Mouse (Mus musculus) ES-Bruce4 (cell line): ENCODE measurements around the gene Calhm5. TPM values are rescaled to one million over a fixed set of nuclear protein-coding genes. Genes with fewer than 3 reads are reported as not detected.

Experiments used
- H3K27ac ChIP-seq: 2 replicates; pipeline ENCODE4 v1.5.1; 2012; ENCODE audit warnings: low read length, inconsistent platforms; ENCODE audit not compliant: insufficient read depth
- H3K27me3 ChIP-seq: 2 replicates; pipeline ENCODE4 v1.6.1; 2012; ENCODE audit warnings: mild to moderate bottlenecking, low read length, inconsistent platforms; ENCODE audit not compliant: control insufficient read depth, poor library complexity, insufficient read depth, severe bottlenecking
- H3K36me3 ChIP-seq: 2 replicates; pipeline ENCODE4 v1.6.1; 2012; ENCODE audit warnings: inconsistent platforms, mild to moderate bottlenecking, low read length, moderate library complexity; ENCODE audit not compliant: control insufficient read depth, poor library complexity, insufficient read depth, severe bottlenecking
- H3K4me1 ChIP-seq: one replicate; pipeline ENCODE4 v1.8.1; 2011; ENCODE audit warnings: low read length; ENCODE audit not compliant: control insufficient read depth, insufficient read depth
- H3K4me3 ChIP-seq: 2 replicates; pipeline ENCODE4 v1.5.1; 2011; ENCODE audit warnings: low read depth, mild to moderate bottlenecking, low read length
- H3K9ac ChIP-seq: 2 replicates; pipeline ENCODE4 v1.6.1; 2012; ENCODE audit warnings: low read depth, mild to moderate bottlenecking, inconsistent platforms; ENCODE audit not compliant: poor library complexity, severe bottlenecking
- H3K9me3 ChIP-seq: replicated peaks from 2 replicates; pipeline ENCODE4 v1.6.1; 2012; ENCODE audit warnings: mild to moderate bottlenecking, low read length, inconsistent platforms; ENCODE audit not compliant: control insufficient read depth, poor library complexity, insufficient read depth, severe bottlenecking
- CTCF ChIP-seq: IDR thresholded peaks from one replicate; pipeline ENCODE4 v1.8.1; 2011; ENCODE audit warnings: low read depth, low read length
- EP300 ChIP-seq: IDR thresholded peaks from 2 replicates; pipeline ENCODE4 v1.6.1; 2011; ENCODE audit warnings: low read depth, low read length; ENCODE audit not compliant: insufficient read depth
- POLR2A ChIP-seq: IDR thresholded peaks from one replicate; pipeline ENCODE4 v1.8.1; 2011; ENCODE audit warnings: low read length; ENCODE audit not compliant: insufficient read depth
- polyA plus RNA-seq: library from polyadenylated mRNA; stranded (reverse); fragments of >200 nt; gene quantifications from 2 replicates; pipeline ENCODE4 v1.2.4, GENCODE M21; 2011; ENCODE audit warnings: low read depth; ENCODE audit not compliant: missing spikeins, insufficient read depth, insufficient read length

Gene Calhm5
- polyA plus RNA-seq, 1 experiment, result 0.18 TPM

DNA sequence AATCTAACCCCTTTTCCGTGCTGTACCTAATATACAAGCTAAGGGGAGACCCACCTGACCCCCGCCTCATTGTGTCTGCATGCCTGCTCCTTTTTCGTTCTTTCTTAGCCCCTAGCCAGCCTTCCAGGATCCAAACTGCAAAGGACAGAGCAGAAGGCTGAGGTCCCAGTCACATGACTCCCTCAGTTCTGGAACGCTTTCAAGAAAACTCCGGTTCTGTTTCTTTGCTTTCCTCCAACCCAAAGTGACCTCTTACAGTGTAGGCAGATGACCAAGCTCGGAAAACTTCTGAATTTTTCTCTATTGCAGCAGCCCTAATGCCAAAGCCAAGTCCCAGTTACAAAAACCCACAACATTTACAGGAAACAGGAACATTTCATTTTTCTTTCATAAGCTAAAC is 32.1 kb upstream of the Calhm5 start:
- Histone ChIP-seq H3K4me1 (no peaks in the 10 kb centered on the region), H3K36me3 (no peaks in the 10 kb centered on the region), H3K9me3 (no peaks in the 10 kb centered on the region), H3K9ac (no peak overlapping the region), H3K27me3 (peaks cover 5% of the 10 kb centered on the region), H3K27ac (no peak overlapping the region), H3K4me3 (no peak overlapping the region)
- TF ChIP-seq POLR2A, result no peak
- no peak for TF ChIP-seq EP300
- TF ChIP-seq CTCF, result no peak

DNA sequence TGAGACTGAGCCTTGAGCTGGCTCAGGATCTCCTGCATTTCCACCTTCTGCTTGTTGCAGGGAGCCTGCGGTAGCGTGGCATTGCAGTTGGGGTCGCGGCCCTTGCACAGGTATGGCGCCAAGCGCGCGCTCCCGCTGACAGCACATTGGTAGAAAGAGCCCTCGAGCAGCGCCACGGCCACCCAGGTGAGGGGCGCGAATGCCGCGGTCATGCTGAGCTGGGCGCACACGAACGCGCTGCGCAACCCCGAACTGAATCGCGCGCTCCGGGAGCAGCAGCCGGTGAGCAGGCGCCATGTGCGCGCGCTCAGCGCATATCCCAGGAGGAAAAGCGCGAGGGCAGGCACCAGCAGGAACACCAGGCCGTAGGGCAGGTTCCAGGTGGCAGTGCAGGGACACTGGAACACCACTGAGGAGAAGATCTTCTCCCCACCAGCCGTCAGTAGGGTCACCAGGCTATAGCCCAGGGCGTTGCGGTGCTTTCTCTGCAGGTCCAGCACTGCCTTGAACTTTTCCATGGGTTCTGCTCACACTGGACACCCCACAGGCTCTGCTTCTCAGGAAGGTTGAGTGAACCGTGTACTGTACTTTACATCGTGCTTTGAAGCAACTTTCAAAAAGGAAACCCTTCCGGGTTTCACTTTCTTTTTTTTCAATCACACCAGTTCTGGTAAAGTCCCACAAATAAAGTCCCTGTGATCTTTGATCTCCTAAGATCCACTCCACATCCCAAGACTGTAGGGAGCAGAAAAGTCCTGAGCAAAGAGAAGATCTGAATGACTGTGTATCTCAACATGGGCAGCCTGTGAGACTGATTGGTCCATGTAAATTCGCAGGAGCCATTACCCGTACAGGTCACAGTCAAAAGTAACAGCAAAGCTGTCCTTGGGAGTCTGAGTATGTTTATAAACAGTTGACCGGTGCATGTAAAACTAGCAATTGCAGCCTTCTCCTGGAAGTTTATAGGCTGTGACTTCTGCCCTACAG is 31.4 kb upstream of the Calhm5 start, which contains the start of gene Calhm6:
Gene Calhm6 (minus strand): TSS at position 593 of the 987 bp plus-strand sequence.
- Histone ChIP-seq H3K9ac (peak within 1 kb of the TSS; percentile 14), H3K36me3 (no peaks in the 10 kb centered on the region), H3K9me3 (no peaks in the 10 kb centered on the region), H3K4me1 (no peaks in the 10 kb centered on the region), H3K4me3 (peak within 1 kb of the TSS; percentile 42), H3K27me3 (peaks cover 5% of the 10 kb centered on the region), H3K27ac (no peak within 1 kb of the TSS)
- TF ChIP-seq POLR2A, result no peak
- TF ChIP-seq CTCF, result no peak
- TF ChIP-seq EP300, result no peak

DNA sequence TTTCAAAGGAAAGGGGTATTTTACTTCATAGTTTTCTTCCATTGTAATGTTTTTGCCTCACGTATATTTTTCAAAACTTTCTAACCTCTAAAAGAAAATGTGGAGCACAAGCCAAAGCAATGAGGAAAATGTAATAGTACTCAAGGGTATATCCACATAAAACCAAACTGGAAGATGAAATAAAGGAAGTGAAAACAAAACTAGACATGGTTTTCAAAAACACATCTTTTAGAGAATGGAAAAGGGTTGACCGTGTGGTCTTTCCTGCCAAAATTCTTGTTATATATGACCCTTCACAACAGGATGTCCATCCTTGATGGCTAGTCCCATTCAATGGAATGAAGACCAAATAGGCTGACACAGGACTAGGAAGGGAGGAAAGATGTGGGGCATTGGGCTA is 22.1 kb upstream of the Calhm5 start:
- H3K4me3 ChIP-seq, result no peak overlapping the region
- H3K4me1 ChIP-seq, result no peaks in the 10 kb centered on the region
- H3K27me3 ChIP-seq, result no peaks in the 10 kb centered on the region

DNA sequence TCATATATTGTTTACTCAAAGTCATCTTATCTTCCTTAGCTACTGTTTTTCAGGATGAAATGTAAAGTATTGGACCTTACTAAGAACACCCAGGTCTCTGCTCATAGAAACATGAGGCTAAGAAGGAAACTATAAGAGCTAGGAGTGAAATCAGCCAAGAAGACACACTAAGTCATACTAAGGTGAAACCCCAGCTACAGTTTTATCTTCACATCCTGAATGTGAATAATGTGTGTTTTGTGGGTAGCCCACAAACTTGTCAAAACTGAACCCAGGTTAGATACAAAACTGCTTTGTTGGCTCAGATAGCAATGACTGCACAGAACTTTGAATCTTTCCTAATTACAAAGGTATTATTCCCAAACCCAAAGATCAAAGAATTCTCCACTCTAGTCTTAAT is 21.5 kb upstream of the Calhm5 start:
- H3K9ac ChIP-seq, result no peak overlapping the region
- H3K4me3 ChIP-seq, result no peak overlapping the region
- H3K4me1 ChIP-seq, result no peaks in the 10 kb centered on the region
- no peaks in the 10 kb centered on the region for H3K36me3 ChIP-seq
- H3K27ac ChIP-seq, result no peak overlapping the region
- no peaks in the 10 kb centered on the region for H3K9me3 ChIP-seq
- no peak for TF ChIP-seq EP300
- no peak for TF ChIP-seq POLR2A
- TF ChIP-seq CTCF, result no peak
- no peaks in the 10 kb centered on the region for H3K27me3 ChIP-seq

More for the DNA sequence above, 22.1 kb upstream of the Calhm5 start:
- no peak overlapping the region for H3K27ac ChIP-seq
- H3K36me3 ChIP-seq, result no peaks in the 10 kb centered on the region
- H3K9me3 ChIP-seq, result no peaks in the 10 kb centered on the region
- no peak for TF ChIP-seq EP300
- no peak for TF ChIP-seq POLR2A
- H3K9ac ChIP-seq, result no peak overlapping the region

DNA sequence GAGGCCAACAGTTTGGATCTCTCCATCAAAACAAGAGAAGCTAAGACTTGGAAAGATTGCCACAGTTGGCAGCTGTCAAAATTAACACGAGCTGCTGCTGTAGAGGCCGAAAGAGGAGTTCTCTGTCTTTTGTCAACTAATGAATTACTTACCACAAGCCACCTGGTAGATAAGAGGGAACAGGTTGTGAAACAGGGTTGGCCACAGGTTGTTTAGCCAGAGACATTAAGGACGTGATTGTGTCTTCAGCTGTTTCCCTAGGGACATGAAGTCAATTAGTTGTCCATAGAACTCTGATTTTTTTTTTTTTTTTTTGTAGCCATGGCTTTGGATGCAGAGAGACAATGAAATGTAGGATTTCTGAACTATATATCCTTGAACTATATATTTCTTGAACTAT is 20.8 kb upstream of the Calhm5 start:
- H3K36me3 ChIP-seq, result no peaks in the 10 kb centered on the region
- H3K27me3 ChIP-seq, result no peaks in the 10 kb centered on the region; the same call in 1 of the 2 replicates
- no peak overlapping the region for H3K4me3 ChIP-seq
- H3K4me1 ChIP-seq, result no peaks in the 10 kb centered on the region
- no peak for TF ChIP-seq POLR2A
- no peak for TF ChIP-seq CTCF
- no peak for TF ChIP-seq EP300
- H3K27ac ChIP-seq, result no peak overlapping the region
- no peaks in the 10 kb centered on the region for H3K9me3 ChIP-seq
- no peak overlapping the region for H3K9ac ChIP-seq

DNA sequence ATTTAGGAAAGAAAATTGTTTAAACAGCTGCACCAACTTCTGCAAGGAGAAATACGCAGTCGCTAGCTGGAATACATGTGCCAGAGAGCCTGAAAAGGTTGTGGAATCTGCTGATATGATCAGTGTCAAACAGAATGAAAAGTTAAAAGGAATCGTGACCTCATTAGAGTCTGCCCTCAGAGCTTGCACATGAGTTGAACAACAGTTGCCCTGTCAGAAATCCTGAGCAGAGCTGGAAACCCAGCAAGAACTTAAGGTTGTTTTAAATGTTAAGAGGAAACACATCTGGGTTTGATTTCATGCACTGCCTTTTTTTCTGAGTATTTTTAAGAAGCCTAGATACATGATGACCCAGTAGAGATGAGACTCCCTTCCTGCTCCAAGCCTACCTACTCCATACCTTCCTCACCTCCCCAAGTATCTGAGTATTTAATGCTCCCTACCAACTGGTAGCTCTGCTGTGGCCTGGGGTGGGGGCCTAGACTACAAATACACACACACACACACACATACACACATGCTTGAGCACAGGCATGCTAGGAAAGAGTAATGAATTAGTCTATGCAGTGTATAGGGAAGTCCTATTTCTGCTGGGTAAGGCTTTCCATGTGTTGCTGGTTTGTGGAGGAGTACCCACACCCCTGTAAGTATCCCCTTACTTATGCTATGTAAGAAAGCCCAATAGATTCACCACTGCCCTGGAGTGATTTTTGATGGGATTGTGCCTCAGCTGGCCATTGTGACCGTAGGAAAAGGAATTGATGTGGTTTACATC is 15.8 kb upstream of the Calhm5 start:
- no peak overlapping the region for H3K27ac ChIP-seq
- H3K27me3 ChIP-seq, result peaks cover 1% of the 10 kb centered on the region
- no peak overlapping the region for H3K4me3 ChIP-seq
- no peak overlapping the region for H3K9ac ChIP-seq
- H3K36me3 ChIP-seq, result no peaks in the 10 kb centered on the region
- H3K9me3 ChIP-seq, result no peaks in the 10 kb centered on the region
- no peaks in the 10 kb centered on the region for H3K4me1 ChIP-seq
- no peak for TF ChIP-seq CTCF
- TF ChIP-seq EP300, result no peak
- no peak for TF ChIP-seq POLR2A
